Mouse (Mus musculus) T-helper 17 cell (primary cell): ENCODE measurements around the gene Vmn1r122.
"Not testable (repeated sequence)": the region's sequence is repeated elsewhere in the genome, so short reads cannot be mapped to it uniquely, and the experiment has no call there.

Experiments
- in situ Hi-C, 2 experiments: fragments of 300-600 bp; cut with MboI, MseI; formaldehyde crosslinking; loops; 1 replicate in 1 of 2; 2 replicates in 1 of 2; pipeline ENCODE4 v1.15.1; 2025; ENCODE audit warnings: high pct_unique_total_duplicates in 2 of 2

Vmn1r122 gene

DNA sequence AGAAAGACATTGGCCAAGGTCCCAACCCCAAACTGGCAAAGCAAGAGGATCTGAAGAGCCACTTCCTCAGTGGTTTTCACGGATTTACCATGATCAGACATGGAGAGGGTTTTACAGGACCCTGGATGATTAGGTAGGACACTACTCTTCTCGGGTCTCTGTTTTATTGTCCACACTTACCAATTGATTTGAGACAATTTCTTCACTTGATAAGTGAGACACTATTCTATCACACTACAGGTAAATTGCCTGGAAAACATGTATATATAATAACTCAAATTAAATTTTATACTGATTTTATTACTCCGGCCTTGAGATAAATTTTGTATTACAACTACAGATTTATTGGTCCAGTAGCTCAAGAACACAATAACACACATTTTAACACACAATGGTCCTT lies at the start of gene Vmn1r122:
Gene Vmn1r122 (minus strand): TSS at position 101 of the 400 bp plus-strand sequence.
- in situ Hi-C loops, result not testable (repeated sequence)

DNA sequence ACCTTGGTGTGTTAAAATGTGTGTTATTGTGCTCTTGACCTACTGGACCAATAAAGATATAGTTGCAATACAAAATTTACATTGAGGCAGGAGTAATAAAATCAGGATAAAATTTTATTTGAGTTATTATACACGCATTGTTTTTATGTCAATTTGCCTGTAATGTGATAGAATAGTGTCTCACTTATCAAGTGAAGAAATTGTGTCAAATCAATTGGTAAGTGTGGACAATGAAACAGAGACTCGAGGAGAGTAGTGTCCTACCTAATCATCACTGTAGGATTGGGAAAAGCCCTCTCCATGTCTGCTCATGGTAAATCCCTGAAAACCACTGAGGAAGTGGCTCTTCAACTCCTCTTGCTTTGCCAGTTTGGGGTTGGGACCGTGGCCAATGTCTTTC lies 28.0 kb upstream of the Vmn1r122 start, which contains the start of gene Vmn1r123:
Gene Vmn1r123 (plus strand): TSS at position 301 of the 400 bp plus-strand sequence.
- in situ Hi-C loops, result not testable (repeated sequence)

GRCm38 (mm10) chr7:21098413-21098812 lies 35.5 kb downstream of the Vmn1r122 start, which contains the start of gene Vmn1r121:
Vmn1r121 (minus strand) TSS chr7:21098513.
- in situ Hi-C loops, result loop anchor here in 1 of 2 experiments (5.0 kb wide), 1 partner anchor 1709 kb away; no protein-coding TSS in a partner anchor
